Comparison of ENCODE assay signal across 15 mouse cellular contexts in genomic region chr2:138648616-138649015, GRCm38 (mm10).
"Had no signal": no experiment of that assay in that cellular context is flagged by ENCODE, and none has a peak within 500 bp of the region (broad histone marks: within the 10 kb centered on the region; RNA-seq: fewer than 3 reads in every experiment).

No protein-coding gene starts in this region.

- H3K4me3 ChIP-seq: limb, embryonic 15.5 days; liver, embryonic 12.5 days; midbrain, embryonic 12.5 days; neural tube, embryonic 13.5 days had no signal

- H3K27ac ChIP-seq: kidney, postnatal 0 days; limb, embryonic 15.5 days; liver, embryonic 12.5 days; midbrain, embryonic 12.5 days; neural tube, embryonic 13.5 days had no signal

- DNase-seq: kidney, adult 9 months; kidney, postnatal 36 days; lung, embryonic 14.5 days; lung, postnatal 10 days; lung, postnatal 4 days; retina, postnatal 1 day; right cerebral cortex, postnatal 4 days; spleen, adult 18-20 months; thymus, adult 18-20 months; thymus, postnatal 14 days had no signal

- ATAC-seq: liver, embryonic 12.5 days had no signal
